Mouse (Mus musculus): ENCODE results near the gene Aco1.
"Not testable (repeated sequence)": the region's sequence is repeated elsewhere in the genome, so short reads cannot be mapped to it uniquely, and the experiment has no call there.

Aco1 gene

GRCm38 (mm10) chr4:40142743-40143532 is at the start of gene Aco1:
Gene Aco1 (plus strand): TSS chr4:40143081.
- DNase-seq (ENCODE audit: low spot score) = peak; percentile 98

GRCm38 (mm10) chr4:40094974-40095373 is 47.9 kb upstream of the Aco1 start:
- no peak for DNase-seq (ENCODE audit: low spot score)

- DNase-seq (ENCODE audit: low spot score) = no peak
Measured at GRCm38 (mm10) chr4:40102996-40103395, 39.9 kb upstream of the Aco1 start.

GRCm38 (mm10) chr4:40106004-40106536 is 36.8 kb upstream of the Aco1 start:
- DNase-seq (ENCODE audit: low spot score) = no peak

GRCm38 (mm10) chr4:40108030-40108429 is 34.9 kb upstream of the Aco1 start:
- no peak for DNase-seq (ENCODE audit: low spot score)

GRCm38 (mm10) chr4:40113173-40113572 is 29.7 kb upstream of the Aco1 start:
- no peak for DNase-seq (ENCODE audit: low spot score)

GRCm38 (mm10) chr4:40121221-40121620 is 21.7 kb upstream of the Aco1 start:
- peak; percentile 8 for DNase-seq (ENCODE audit: low spot score)

- DNase-seq (ENCODE audit: low spot score) = not testable (repeated sequence)
Measured at GRCm38 (mm10) chr4:40122291-40122690, 20.6 kb upstream of the Aco1 start.

GRCm38 (mm10) chr4:40134468-40135102 is 8.3 kb upstream of the Aco1 start:
- DNase-seq (ENCODE audit: low spot score) = peak; percentile 91

GRCm38 (mm10) chr4:40136519-40136918 is 6.4 kb upstream of the Aco1 start:
- DNase-seq (ENCODE audit: low spot score) = peak; percentile 5

GRCm38 (mm10) chr4:40139663-40140255 is 3.1 kb upstream of the Aco1 start:
- DNase-seq (ENCODE audit: low spot score) = no peak

GRCm38 (mm10) chr4:40143533-40143871 is 621 bp downstream of the Aco1 start:
- DNase-seq (ENCODE audit: low spot score) = no peak

GRCm38 (mm10) chr4:40144543-40144942 is 1.7 kb downstream of the Aco1 start:
- peak; percentile 41 for DNase-seq (ENCODE audit: low spot score)

- DNase-seq (ENCODE audit: low spot score) = no peak
Measured at GRCm38 (mm10) chr4:40144981-40145380, 2.1 kb downstream of the Aco1 start.

- no peak for DNase-seq (ENCODE audit: low spot score)
Measured at GRCm38 (mm10) chr4:40148281-40148680, 5.4 kb downstream of the Aco1 start.

- DNase-seq (ENCODE audit: low spot score) = peak; percentile 75
Measured at GRCm38 (mm10) chr4:40150046-40150445, 7.2 kb downstream of the Aco1 start.

GRCm38 (mm10) chr4:40152771-40153170 is 9.9 kb downstream of the Aco1 start:
- peak; percentile 74 for DNase-seq (ENCODE audit: low spot score)

GRCm38 (mm10) chr4:40153500-40153899 is 10.6 kb downstream of the Aco1 start:
- no peak for DNase-seq (ENCODE audit: low spot score)

GRCm38 (mm10) chr4:40154751-40155150 is 11.9 kb downstream of the Aco1 start:
- DNase-seq (ENCODE audit: low spot score) = no peak

- no peak for DNase-seq (ENCODE audit: low spot score)
Measured at GRCm38 (mm10) chr4:40155467-40155999, 12.7 kb downstream of the Aco1 start.

GRCm38 (mm10) chr4:40156153-40156552 is 13.3 kb downstream of the Aco1 start:
- DNase-seq (ENCODE audit: low spot score) = peak; percentile 90
